Mouse (Mus musculus): Measurements from ENCODE around the gene Wdr62. TPM values are rescaled to one million over a fixed set of nuclear protein-coding genes. Genes with fewer than 3 reads are reported as not detected.
A peak's percentile ranks its signal among the peaks of the same experiment; 100 is the strongest.
"Not testable (repeated sequence)": the region's sequence is repeated elsewhere in the genome, so short reads cannot be mapped to it uniquely, and the experiment has no call there.

Wdr62 gene
- total and polyA plus RNA-seq, 2 experiments from 2014 or later = 2.7 to 3.2 TPM

- Histone ChIP-seq H3K27ac (ENCODE audit: low read depth, low read length) (no peak overlapping the region), H3K9me3 (ENCODE audit: low read length) (no peaks in the 10 kb centered on the region), H3K4me3 (ENCODE audit: low read depth, low read length) (peak overlapping the region; percentile 43; the same call in 1 of the 2 replicates), H3K9ac (peak overlapping the region; percentile 49; the same call in 1 of the 2 replicates), H3K4me2 (ENCODE audit: low read depth) (peak overlapping the region; percentile 90), H3K4me1 (ENCODE audit: insufficient read depth) (no peaks in the 10 kb centered on the region; the same call in 1 of the 2 replicates), H3K36me3 (ENCODE audit: insufficient read depth) (peaks cover 20% of the 10 kb centered on the region), H3K27me3 (ENCODE audit: insufficient read depth, low read length) (no peaks in the 10 kb centered on the region)
- TF ChIP-seq CTCF (IDR thresholded peaks at IDR 0.05; ENCODE audit: low read depth) = no peak
- WGBS = 13% methylated on average over 11 of the region's 11 CpGs
- no peak for DNase-seq
- ATAC-seq = no peak
These were observed 60.2 kb downstream of the Wdr62 start for GRCm38 (mm10) chr7:30220008-30220356.

GRCm38 (mm10) chr7:30219293-30220007 lies 60.8 kb downstream of the Wdr62 start:
- peak overlapping the region; percentile 90 for H3K4me2 ChIP-seq (ENCODE audit: low read depth)
- H3K27ac ChIP-seq (ENCODE audit: low read depth, low read length) = peak overlapping the region; percentile 52
- DNase-seq (peak; percentile 76), ATAC-seq (peak; percentile 72)
- no peaks in the 10 kb centered on the region; the same call in 1 of the 2 replicates for H3K4me1 ChIP-seq (ENCODE audit: insufficient read depth)
- peak overlapping the region; percentile 43 for H3K4me3 ChIP-seq (ENCODE audit: low read depth, low read length)
- H3K27me3 ChIP-seq (ENCODE audit: insufficient read depth, low read length) = no peaks in the 10 kb centered on the region
- H3K9ac ChIP-seq = peak overlapping the region; percentile 49
- WGBS = 4% methylated on average over 16 of the region's 16 CpGs
- H3K36me3 ChIP-seq (ENCODE audit: insufficient read depth) = peaks cover 17% of the 10 kb centered on the region
- no peak for TF ChIP-seq CTCF (IDR thresholded peaks at IDR 0.05; ENCODE audit: low read depth)
- H3K9me3 ChIP-seq (ENCODE audit: low read length) = no peaks in the 10 kb centered on the region

- no peak for TF ChIP-seq CTCF (IDR thresholded peaks at IDR 0.05; ENCODE audit: low read depth)
- Histone ChIP-seq H3K4me3 (ENCODE audit: low read depth, low read length) (no peak overlapping the region), H3K9me3 (ENCODE audit: low read length) (no peaks in the 10 kb centered on the region), H3K27ac (ENCODE audit: low read depth, low read length) (no peak overlapping the region), H3K36me3 (ENCODE audit: insufficient read depth) (no peaks in the 10 kb centered on the region), H3K9ac (no peak overlapping the region), H3K4me1 (ENCODE audit: insufficient read depth) (no peaks in the 10 kb centered on the region; the same call in 1 of the 2 replicates), H3K27me3 (ENCODE audit: insufficient read depth, low read length) (no peaks in the 10 kb centered on the region), H3K4me2 (ENCODE audit: low read depth) (no peak overlapping the region; the same call in 1 of the 2 replicates)
- ATAC-seq (no peak), DNase-seq (no peak)
- 82% methylated on average over 2 of the region's 2 CpGs for WGBS
These were observed 62.9 kb downstream of the Wdr62 start for GRCm38 (mm10) chr7:30217277-30217676.

GRCm38 (mm10) chr7:30216723-30217151 lies 63.5 kb downstream of the Wdr62 start:
- WGBS = 1% methylated on average over 15 of the region's 16 CpGs
- H3K27ac ChIP-seq (ENCODE audit: low read depth, low read length) = peak overlapping the region; percentile 46; the same call in 1 of the 2 replicates
- DNase-seq (peak; percentile 91), ATAC-seq (peak; percentile 89)
- H3K4me3 ChIP-seq (ENCODE audit: low read depth, low read length) = no peak overlapping the region
- H3K9me3 ChIP-seq (ENCODE audit: low read length) = no peaks in the 10 kb centered on the region
- H3K9ac ChIP-seq = 0 out of 2 replicates have a peak overlapping the region, but pooled peaks have one; percentile 6
- no peaks in the 10 kb centered on the region for H3K36me3 ChIP-seq (ENCODE audit: insufficient read depth)
- no peaks in the 10 kb centered on the region for H3K27me3 ChIP-seq (ENCODE audit: insufficient read depth, low read length)
- H3K4me1 ChIP-seq (ENCODE audit: insufficient read depth) = no peaks in the 10 kb centered on the region; the same call in 1 of the 2 replicates
- peak overlapping the region; percentile 29 for H3K4me2 ChIP-seq (ENCODE audit: low read depth)
- peak; percentile 97 for TF ChIP-seq CTCF (IDR thresholded peaks at IDR 0.05; ENCODE audit: low read depth)

DNA sequence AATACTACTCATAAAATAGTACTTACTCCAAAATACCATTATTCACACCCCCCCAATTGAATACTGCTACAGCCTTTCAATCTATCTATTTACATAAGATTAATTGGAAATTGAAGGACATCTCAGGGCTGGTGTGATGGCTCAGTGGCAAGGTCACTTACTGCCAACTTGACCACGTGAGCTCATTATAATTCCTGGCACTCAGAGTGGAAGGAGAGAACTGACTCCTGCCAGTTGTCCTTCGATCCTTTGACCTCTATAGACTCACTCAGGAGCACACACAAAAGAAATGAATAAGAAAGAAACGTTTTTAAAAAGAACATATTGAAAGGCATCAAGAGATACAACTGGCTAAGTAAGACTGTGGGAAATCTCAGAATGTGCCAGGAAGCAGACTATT lies 64.3 kb downstream of the Wdr62 start:
- no peak overlapping the region for H3K4me2 ChIP-seq (ENCODE audit: low read depth)
- no peak overlapping the region for H3K27ac ChIP-seq (ENCODE audit: low read depth, low read length)
- no peaks in the 10 kb centered on the region; the same call in 1 of the 2 replicates for H3K4me1 ChIP-seq (ENCODE audit: insufficient read depth)
- 69% methylated on average over 3 of the region's 3 CpGs for WGBS
- no peak for TF ChIP-seq CTCF (IDR thresholded peaks at IDR 0.05; ENCODE audit: low read depth)
- H3K9me3 ChIP-seq (ENCODE audit: low read length) = no peaks in the 10 kb centered on the region
- H3K36me3 ChIP-seq (ENCODE audit: insufficient read depth) = no peaks in the 10 kb centered on the region
- ATAC-seq = no peak
- DNase-seq = no peak
- H3K27me3 ChIP-seq (ENCODE audit: insufficient read depth, low read length) = no peaks in the 10 kb centered on the region
- H3K9ac ChIP-seq = no peak overlapping the region
- no peak overlapping the region for H3K4me3 ChIP-seq (ENCODE audit: low read depth, low read length)

DNA sequence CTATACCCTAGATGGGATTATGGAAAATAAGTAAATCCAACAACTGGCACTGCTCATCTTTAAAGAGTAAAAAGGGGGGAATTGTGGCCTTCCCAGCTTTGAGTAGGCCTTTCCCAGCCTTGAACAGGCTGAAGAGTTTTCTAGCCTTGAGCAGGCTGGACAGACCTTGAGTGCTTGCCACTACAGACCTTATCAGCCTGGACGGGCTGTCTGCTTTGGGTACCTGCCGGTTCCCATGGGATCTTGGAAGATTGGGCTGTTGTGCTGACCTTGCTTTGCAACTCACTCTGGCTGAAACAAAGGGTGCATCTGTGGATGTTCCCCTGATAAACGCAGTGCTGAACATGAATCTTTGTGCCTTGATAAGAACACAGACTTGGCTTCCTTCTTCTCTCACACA lies 66.3 kb downstream of the Wdr62 start:
- no peak overlapping the region for H3K27ac ChIP-seq (ENCODE audit: low read depth, low read length)
- TF ChIP-seq CTCF (IDR thresholded peaks at IDR 0.05; ENCODE audit: low read depth) = no peak
- ATAC-seq = no peak
- no peaks in the 10 kb centered on the region for H3K4me1 ChIP-seq (ENCODE audit: insufficient read depth)
- H3K9me3 ChIP-seq (ENCODE audit: low read length) = no peaks in the 10 kb centered on the region
- no peaks in the 10 kb centered on the region for H3K27me3 ChIP-seq (ENCODE audit: insufficient read depth, low read length)
- no peaks in the 10 kb centered on the region for H3K36me3 ChIP-seq (ENCODE audit: insufficient read depth)
- H3K9ac ChIP-seq = no peak overlapping the region
- H3K4me2 ChIP-seq (ENCODE audit: low read depth) = no peak overlapping the region
- no peak for DNase-seq
- H3K4me3 ChIP-seq (ENCODE audit: low read depth, low read length) = no peak overlapping the region
- 92% methylated on average over 3 of the region's 3 CpGs for WGBS

GRCm38 (mm10) chr7:30211025-30211424 lies 69.2 kb downstream of the Wdr62 start:
- H3K9me3 ChIP-seq (ENCODE audit: low read length) = no peaks in the 10 kb centered on the region
- ATAC-seq (no peak), DNase-seq (no peak)
- no peak for TF ChIP-seq CTCF (IDR thresholded peaks at IDR 0.05; ENCODE audit: low read depth)
- no peak overlapping the region for H3K9ac ChIP-seq
- H3K4me2 ChIP-seq (ENCODE audit: low read depth) = no peak overlapping the region
- no peak overlapping the region for H3K4me3 ChIP-seq (ENCODE audit: low read depth, low read length)
- no peaks in the 10 kb centered on the region for H3K4me1 ChIP-seq (ENCODE audit: insufficient read depth)
- H3K27ac ChIP-seq (ENCODE audit: low read depth, low read length) = no peak overlapping the region
- no peaks in the 10 kb centered on the region for H3K27me3 ChIP-seq (ENCODE audit: insufficient read depth, low read length)
- 15% methylated on average over 4 of the region's 4 CpGs for WGBS
- no peaks in the 10 kb centered on the region for H3K36me3 ChIP-seq (ENCODE audit: insufficient read depth)

GRCm38 (mm10) chr7:30206364-30206763 lies 73.9 kb downstream of the Wdr62 start:
- H3K4me2 ChIP-seq (ENCODE audit: low read depth); H3K4me1 ChIP-seq (ENCODE audit: insufficient read depth); H3K27me3 ChIP-seq (ENCODE audit: insufficient read depth, low read length); H3K9me3 ChIP-seq (ENCODE audit: low read length); H3K4me3 ChIP-seq (ENCODE audit: low read depth, low read length); H3K9ac ChIP-seq; ATAC-seq; H3K36me3 ChIP-seq (ENCODE audit: insufficient read depth); DNase-seq; H3K27ac ChIP-seq (ENCODE audit: low read depth, low read length): not testable (repeated sequence)
- 46% methylated on average over 5 of the region's 5 CpGs for WGBS
